Mouse (Mus musculus) ES-Bruce4 (cell line): Measurements from ENCODE around the gene Aste1.

Source experiments
- CTCF ChIP-seq: IDR thresholded peaks from one replicate; pipeline ENCODE4 v1.8.1; 2011; ENCODE audit warnings: low read depth, low read length
- POLR2A ChIP-seq: IDR thresholded peaks from one replicate; pipeline ENCODE4 v1.8.1; 2011; ENCODE audit warnings: low read length; ENCODE audit not compliant: insufficient read depth

- TF ChIP-seq CTCF (no peak), POLR2A (no peak)
Measured at GRCm38 (mm10) chr9:105348242-105349031, 46.8 kb upstream of the Aste1 start.
